Mouse (Mus musculus) CH12.LX (cell line): ENCODE results near the gene H2afj. TPM values are rescaled to one million over a fixed set of nuclear protein-coding genes. Genes with fewer than 3 reads are reported as not detected.

Experiments used
- DNase-seq: peaks from one replicate; pipeline ENCODE4 v3.0.0-alpha.2; 2013; ENCODE audit errors: extremely low read depth
- H3K27ac ChIP-seq: 2 replicates; pipeline ENCODE4 v1.5.1; 2012; ENCODE audit warnings: low read depth, mild to moderate bottlenecking, control low read depth, moderate library complexity; ENCODE audit not compliant: insufficient read depth
- H3K27me3 ChIP-seq: replicated peaks from 2 replicates; pipeline ENCODE3; 2012; ENCODE audit warnings: inconsistent platforms
- H3K36me3 ChIP-seq, 2 experiments: replicated peaks in 1 of 2; 2 replicates each; pipeline versions ENCODE3 to v1.6.1; 2012; ENCODE audit warnings: inconsistent platforms in 1 of 2, low read length in 1 of 2, mild to moderate bottlenecking in 1 of 2, mixed read lengths in 1 of 2, moderate library complexity in 1 of 2; ENCODE audit not compliant: control insufficient read depth in 1 of 2, insufficient read depth in 1 of 2
- H3K4me1 ChIP-seq, 2 experiments: 2 replicates each; pipeline ENCODE4 v1.6.1; 2012; ENCODE audit warnings: inconsistent platforms in 1 of 2, moderate library complexity in 1 of 2; ENCODE audit not compliant: insufficient read depth in 2 of 2, control insufficient read depth in 1 of 2
- H3K4me2 ChIP-seq: 2 replicates; pipeline ENCODE4 v1.6.1; 2012; ENCODE audit warnings: low read depth, mild to moderate bottlenecking, control low read depth; ENCODE audit not compliant: poor library complexity, insufficient read depth, severe bottlenecking
- H3K4me3 ChIP-seq, 3 experiments: fragments of 150-350 bp in 1 of 3; sonication (generic) in 1 of 3; replicated peaks in 1 of 3; 2 replicates each; pipeline versions ENCODE3 to v1.5.1; 2011 to 2012; ENCODE audit warnings: low read depth in 2 of 3, low read length in 2 of 3, mild to moderate bottlenecking in 2 of 3, moderate library complexity in 2 of 3, control low read depth in 1 of 3, improper control_type of control experiment in 1 of 3, inconsistent platforms in 1 of 3, mixed read lengths in 1 of 3; ENCODE audit not compliant: poor library complexity in 1 of 3
- H3K79me2 ChIP-seq: replicated peaks from 2 replicates; pipeline ENCODE4 v1.6.1; 2012; ENCODE audit warnings: mild to moderate bottlenecking, moderate library complexity; ENCODE audit not compliant: control insufficient read depth, poor library complexity, insufficient read depth, severe bottlenecking; ENCODE audit errors: extremely low read depth
- H3K9ac ChIP-seq: 2 replicates; pipeline ENCODE4 v1.6.1; 2012; ENCODE audit warnings: low read depth, mild to moderate bottlenecking, control low read depth, moderate library complexity; ENCODE audit not compliant: insufficient read depth
- H3K9me3 ChIP-seq: replicated peaks from 2 replicates; pipeline ENCODE3; 2012; ENCODE audit warnings: low read length, inconsistent platforms, mixed read lengths
- CHD1 ChIP-seq: IDR thresholded peaks from 2 replicates; pipeline ENCODE4 v1.6.1; 2012; ENCODE audit warnings: low read depth, low read length, improper control_type of control experiment, inconsistent platforms
- ELF1 ChIP-seq: IDR thresholded peaks from 2 replicates; pipeline ENCODE4 v1.6.1; 2014; ENCODE audit warnings: low read depth, mild to moderate bottlenecking, inconsistent platforms, low read length, improper control_type of control experiment
- HCFC1 ChIP-seq: IDR thresholded peaks from 2 replicates; pipeline ENCODE4 v1.6.1; 2012; ENCODE audit warnings: low read depth, mild to moderate bottlenecking, inconsistent platforms, low read length, improper control_type of control experiment
- JUN ChIP-seq: IDR thresholded peaks from 2 replicates; pipeline ENCODE4 v1.6.1; 2011; ENCODE audit warnings: low read depth, mild to moderate bottlenecking, low read length, improper control_type of control experiment, moderate library complexity; ENCODE audit not compliant: insufficient read depth
- MAFK ChIP-seq: IDR thresholded peaks from 2 replicates; pipeline ENCODE4 v1.6.1; 2011; ENCODE audit warnings: low read length, improper control_type of control experiment; ENCODE audit not compliant: insufficient replicate concordance
- MYC ChIP-seq: IDR thresholded peaks from 2 replicates; pipeline ENCODE4 v1.6.1; 2011; ENCODE audit warnings: low read depth, mild to moderate bottlenecking, improper control_type of control experiment, low read length
- NELFE ChIP-seq: IDR thresholded peaks from 2 replicates; pipeline ENCODE4 v1.6.1; 2011; ENCODE audit warnings: low read depth, low read length, improper control_type of control experiment
- NRF1 ChIP-seq: IDR thresholded peaks from 2 replicates; pipeline ENCODE4 v1.6.1; 2014; ENCODE audit warnings: low read depth, mild to moderate bottlenecking, inconsistent platforms, low read length, improper control_type of control experiment, moderate library complexity
- RAD21 ChIP-seq: IDR thresholded peaks from 2 replicates; pipeline ENCODE4 v1.6.1; 2011; ENCODE audit warnings: low read depth, mild to moderate bottlenecking, low read length, improper control_type of control experiment, moderate library complexity
- SIN3A ChIP-seq: IDR thresholded peaks from 2 replicates; pipeline ENCODE4 v1.6.1; 2012; ENCODE audit warnings: low read length, improper control_type of control experiment, inconsistent platforms
- UBTF ChIP-seq: IDR thresholded peaks from 2 replicates; pipeline ENCODE4 v1.6.1; 2012; ENCODE audit warnings: low read depth, mild to moderate bottlenecking, inconsistent platforms, low read length, improper control_type of control experiment, moderate library complexity
- ZKSCAN1 ChIP-seq: IDR thresholded peaks from 2 replicates; pipeline ENCODE4 v1.6.1; 2012; ENCODE audit warnings: low read depth, inconsistent platforms, low read length, improper control_type of control experiment, borderline replicate concordance
- ZNF384 ChIP-seq: IDR thresholded peaks from 2 replicates; pipeline ENCODE4 v1.6.1; 2012; ENCODE audit warnings: low read depth, low read length, improper control_type of control experiment, inconsistent platforms
- dilution Hi-C: fragments of 300-500 bp; cut with MboI; formaldehyde crosslinking; loops from 2 replicates; pipeline ENCODE4 v1.14.3; 2020; ENCODE audit warnings: low sequenced_read_pairs; ENCODE audit not compliant: extremely low pct_unique_long_range_greater_than_20kb, extremely low pct_ligation_motif_present
- in situ Hi-C: fragments of 300-500 bp; cut with MboI; formaldehyde crosslinking; loops from 3 replicates; pipeline ENCODE4 v1.14.3; 2019; ENCODE audit warnings: low sequenced_read_pairs, low pct_ligation_motif_present, low pct_unique_long_range_greater_than_20kb, mixed read lengths
- polyA plus RNA-seq: library from polyadenylated mRNA; unstranded; fragments of >175 nt; gene quantifications from 2 replicates; pipeline ENCODE4 v1.2.1, GENCODE M21; 2012; ENCODE audit warnings: low read depth; ENCODE audit not compliant: insufficient read length
- total RNA-seq, 2 experiments: library from RNA; depleted of rRNA; stranded (reverse); fragments of 300-350 nt in 1 of 2; fragments of >200 nt in 1 of 2; gene quantifications; 2 replicates each; pipeline ENCODE4 v1.2.3; 2012 to 2014

Gene H2afj
- total and polyA plus RNA-seq, 3 experiments = 124 to 217 (median 158) TPM

- DNase-seq = no peak
- no peaks in the 10 kb centered on the region for H3K9me3 ChIP-seq
- H3K4me1 ChIP-seq = peaks cover 3 to 39% of the 10 kb centered on the region in 2 experiments; a peak in 3 of 4 replicates
- H3K27me3 ChIP-seq = no peaks in the 10 kb centered on the region
- H3K9ac ChIP-seq = peak overlapping the region; percentile 91
- H3K27ac ChIP-seq = no peak overlapping the region
- H3K36me3 ChIP-seq = peaks cover 21 to 32% of the 10 kb centered on the region in 2 experiments
- peak overlapping the region; percentile 84 to 93 (median 91) for H3K4me3 ChIP-seq
- dilution Hi-C loops (no loop called here), in situ Hi-C loops (no loop called here)
- TF ChIP-seq JUN (no peak), ZNF384 (no peak)
- H3K79me2 ChIP-seq = peaks cover 40% of the 10 kb centered on the region
- H3K4me2 ChIP-seq = peak overlapping the region; percentile 96
Measured at GRCm38 (mm10) chr6:136827116-136827515, 19.1 kb downstream of the H2afj start.

- peaks cover 43% of the 10 kb centered on the region for H3K79me2 ChIP-seq
- no peak for TF ChIP-seq ZNF384
- TF ChIP-seq MYC = no peak
- no peak for TF ChIP-seq NRF1
- no peak; the same call in 1 of the 2 replicates for TF ChIP-seq SIN3A
- no peak for TF ChIP-seq RAD21
- no peak for TF ChIP-seq MAFK
- no peak for TF ChIP-seq NELFE
- TF ChIP-seq UBTF = no peak; the same call in 1 of the 2 replicates
- no peak for TF ChIP-seq HCFC1
- TF ChIP-seq ZKSCAN1 = no peak
- TF ChIP-seq ELF1 = no peak
- no peak for TF ChIP-seq CHD1
- TF ChIP-seq, all 38 proteins: peak for 0
- peaks cover 3 to 39% of the 10 kb centered on the region in 2 experiments; a peak in 3 of 4 replicates for H3K4me1 ChIP-seq
- dilution Hi-C loops = no loop called here
- peaks cover 17 to 28% of the 10 kb centered on the region in 2 experiments for H3K36me3 ChIP-seq
- no peaks in the 10 kb centered on the region for H3K27me3 ChIP-seq
- peak within 1 kb of the TSS; percentile 58 for H3K27ac ChIP-seq
- no peaks in the 10 kb centered on the region for H3K9me3 ChIP-seq
- no peak for DNase-seq
- in situ Hi-C loops = no loop called here
- H3K4me2 ChIP-seq = peak within 1 kb of the TSS; percentile 100
- peak within 1 kb of the TSS; percentile 98 for H3K9ac ChIP-seq
- H3K4me3 ChIP-seq = peak within 1 kb of the TSS; percentile 84 to 93 (median 91)
Measured at GRCm38 (mm10) chr6:136827516-136827880, 19.5 kb downstream of the H2afj start, which contains the start of gene BC049715. TSS of gene BC049715 (plus strand) at chr6:136827626.
